Mouse (Mus musculus) T-cell, adult 2 months (primary cell): Measurements from ENCODE around the gene Dpp3.
"Not testable (repeated sequence)": the region's sequence is repeated elsewhere in the genome, so short reads cannot be mapped to it uniquely, and the experiment has no call there.

ENCODE experiments used
- DNase-seq: peaks from one replicate; pipeline ENCODE4 v3.0.0; 2022; ENCODE audit warnings: low spot score

Gene Dpp3

DNA sequence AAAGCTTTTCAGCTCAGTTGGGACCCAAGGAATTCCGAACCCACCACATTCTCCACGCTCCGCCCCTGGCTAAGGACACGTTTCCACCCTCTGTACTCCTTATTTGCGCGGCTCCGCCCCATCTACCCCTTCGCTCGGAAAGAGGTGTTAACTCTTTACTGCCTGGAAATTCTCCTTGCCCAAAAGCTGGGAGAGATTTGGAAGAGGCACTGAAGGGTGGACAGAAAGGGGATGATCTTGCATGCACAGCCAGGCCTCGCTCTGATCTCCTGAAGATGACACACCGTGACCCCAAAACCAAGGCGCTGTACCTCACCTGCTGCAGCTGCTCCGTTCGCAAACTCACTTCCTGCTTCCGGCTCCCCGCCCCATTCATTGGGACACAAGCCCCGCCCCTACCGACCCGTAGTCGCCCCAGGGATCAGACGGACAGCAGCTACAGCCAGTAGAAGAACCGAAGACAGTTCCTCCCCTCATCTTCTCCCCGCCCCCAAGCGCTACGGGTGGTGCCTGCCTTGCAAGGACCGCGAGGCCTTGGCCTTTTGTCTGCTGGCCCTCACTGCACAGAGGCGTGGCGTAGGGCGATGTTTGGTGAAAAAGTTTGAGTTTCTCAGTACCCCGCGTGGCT, at the start of gene Dpp3:
Gene Dpp3, minus strand, starts transcription at position 384 of the 628 bp plus-strand sequence.
- DNase-seq, result peak; percentile 97

DNA sequence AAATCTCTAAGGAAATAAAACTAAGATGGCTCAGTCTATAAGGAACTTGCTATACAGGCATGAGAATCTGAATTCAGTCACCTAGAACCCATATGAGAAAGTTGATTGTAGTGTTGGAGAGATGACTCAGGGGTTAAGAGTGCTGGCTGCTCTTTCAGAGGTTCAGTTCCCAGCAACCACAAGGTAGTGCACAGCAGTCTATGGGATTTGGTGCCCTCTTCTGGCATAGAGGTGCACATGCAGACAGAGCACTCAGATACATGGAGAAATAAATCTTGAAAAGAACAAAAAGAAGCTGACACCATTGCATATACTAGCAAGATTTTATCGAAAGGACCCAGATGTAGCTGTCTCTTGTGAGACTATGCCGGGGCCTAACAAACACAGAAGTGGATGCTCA, 40.1 kb upstream of the Dpp3 start:
- DNase-seq, result peak; percentile 26

DNA sequence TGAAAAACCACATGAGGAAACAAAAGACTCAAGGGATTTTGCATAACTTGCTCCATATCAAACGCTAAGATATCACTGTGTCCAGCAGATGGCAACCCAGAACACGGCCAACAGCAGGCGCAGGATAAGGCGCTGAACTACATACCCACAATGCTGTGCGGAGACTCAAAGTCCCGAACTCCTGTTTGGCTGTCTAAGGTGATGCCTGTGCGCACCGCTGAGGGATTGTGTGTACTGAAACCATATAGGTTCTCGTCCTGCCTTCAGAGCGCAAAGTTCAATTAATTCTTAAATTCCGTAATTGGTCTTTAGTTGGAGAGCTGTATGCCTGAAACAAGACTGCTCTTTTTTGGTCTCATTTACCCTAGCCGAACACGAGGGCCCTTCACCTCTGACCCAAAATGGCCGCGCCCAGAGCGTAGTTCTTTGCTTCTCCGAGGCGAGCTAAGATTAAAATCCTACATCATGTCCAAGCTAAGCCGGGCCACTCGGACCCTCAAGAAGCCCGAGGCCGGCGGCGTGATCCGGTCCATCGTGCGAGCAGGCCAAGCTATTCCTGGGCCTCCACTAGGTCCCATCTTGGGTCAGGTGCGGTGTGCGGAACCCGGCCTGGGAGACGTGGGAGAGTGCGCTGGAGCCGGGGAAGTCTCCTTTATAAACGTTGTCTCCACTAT, 34.0 kb upstream of the Dpp3 start, which contains the start of gene Mrpl11:
Gene Mrpl11, plus strand, starts transcription at position 220 of the 674 bp plus-strand sequence.
- DNase-seq, result peak; percentile 89

GRCm38 (mm10) chr19:4948641-4949040, 20.6 kb upstream of the Dpp3 start:
- not testable (repeated sequence) for DNase-seq

DNA sequence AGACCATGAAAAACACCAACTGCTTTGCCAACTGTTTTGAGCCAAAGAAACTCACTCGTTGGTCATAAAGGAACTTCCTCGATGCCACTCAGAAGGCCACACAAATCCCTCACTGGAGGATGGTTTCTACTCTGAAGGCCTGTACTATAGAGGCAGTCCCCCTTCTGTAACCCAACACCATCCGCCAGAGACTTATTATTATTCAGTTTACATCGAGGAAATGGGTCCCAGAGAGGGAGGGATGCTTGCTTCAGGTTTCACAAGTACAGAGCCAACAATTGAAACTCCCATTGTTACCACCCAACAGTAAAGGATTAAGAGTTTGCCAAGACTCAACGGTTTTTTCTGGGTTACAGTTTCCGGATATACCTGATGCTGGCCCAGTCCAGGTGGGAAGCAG, 17.5 kb upstream of the Dpp3 start:
- DNase-seq, result no peak

DNA sequence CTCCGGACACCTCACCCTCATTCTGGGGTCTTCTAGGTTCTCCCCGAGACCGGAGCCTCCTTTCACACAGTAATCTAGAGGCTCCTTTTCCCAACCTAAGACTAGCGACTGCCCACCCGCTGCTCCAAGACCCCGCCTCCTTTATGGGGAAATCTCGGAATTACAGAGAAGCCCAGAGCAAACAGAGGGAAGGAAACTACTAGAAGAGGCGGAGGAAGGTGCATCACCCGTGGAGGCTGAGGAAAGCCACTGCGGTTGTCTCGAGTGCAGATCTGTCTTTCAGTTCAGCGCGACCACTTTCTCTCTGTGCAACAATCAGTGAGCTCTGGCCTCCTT, 15.1 kb upstream of the Dpp3 start:
- no peak for DNase-seq

GRCm38 (mm10) chr19:4942551-4943252, 14.6 kb upstream of the Dpp3 start, which contains the start of gene Peli3:
Peli3 (minus strand) TSS chr19:4943127.
- peak; percentile 73 for DNase-seq

DNA sequence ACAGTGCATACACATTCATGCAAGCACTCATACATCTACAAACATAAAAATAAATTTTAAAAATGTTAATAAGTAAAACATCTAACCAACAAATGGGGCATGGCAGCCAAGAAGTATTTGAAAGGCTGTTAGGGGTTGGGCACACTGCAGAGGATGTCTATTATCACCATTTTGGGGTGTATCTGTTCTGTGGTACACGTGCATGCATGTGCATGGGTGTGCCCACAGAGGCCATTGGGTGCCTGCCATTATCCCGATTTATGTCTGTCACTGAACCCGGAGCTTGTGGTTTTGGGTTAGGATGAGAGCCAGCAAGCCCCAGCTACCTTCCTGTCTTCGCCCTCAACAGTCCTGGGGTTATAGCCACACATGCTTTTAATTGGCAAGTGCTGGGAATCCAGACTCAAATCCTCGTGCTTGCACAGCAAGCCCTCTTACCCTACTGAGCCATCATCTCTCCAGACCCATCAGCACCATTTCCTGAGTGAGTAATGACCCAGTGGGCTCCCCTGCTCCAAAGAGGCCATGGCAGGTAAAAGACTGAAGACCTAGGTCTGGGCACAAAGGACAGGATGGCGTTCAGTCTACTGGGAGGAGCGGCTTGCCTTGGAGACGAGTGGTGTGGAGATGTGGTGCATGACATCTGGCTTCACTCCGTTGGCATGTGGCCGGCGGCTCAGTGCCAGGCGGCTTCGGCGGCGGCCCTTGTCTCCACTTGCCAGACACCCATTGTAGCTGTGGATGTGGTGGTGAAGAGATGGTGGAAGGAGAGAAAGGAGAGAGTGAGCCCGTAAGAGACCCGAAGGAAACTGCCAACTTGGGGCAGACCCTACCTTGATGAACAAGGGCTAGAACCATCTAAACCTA, 9.6 kb upstream of the Dpp3 start:
- DNase-seq, result no peak

GRCm38 (mm10) chr19:4936896-4937295, 8.8 kb upstream of the Dpp3 start:
- no peak for DNase-seq

GRCm38 (mm10) chr19:4928781-4929180, 694 bp upstream of the Dpp3 start:
- DNase-seq, result no peak

- DNase-seq, result no peak
Measured at GRCm38 (mm10) chr19:4925121-4925860, 2.8 kb downstream of the Dpp3 start.

DNA sequence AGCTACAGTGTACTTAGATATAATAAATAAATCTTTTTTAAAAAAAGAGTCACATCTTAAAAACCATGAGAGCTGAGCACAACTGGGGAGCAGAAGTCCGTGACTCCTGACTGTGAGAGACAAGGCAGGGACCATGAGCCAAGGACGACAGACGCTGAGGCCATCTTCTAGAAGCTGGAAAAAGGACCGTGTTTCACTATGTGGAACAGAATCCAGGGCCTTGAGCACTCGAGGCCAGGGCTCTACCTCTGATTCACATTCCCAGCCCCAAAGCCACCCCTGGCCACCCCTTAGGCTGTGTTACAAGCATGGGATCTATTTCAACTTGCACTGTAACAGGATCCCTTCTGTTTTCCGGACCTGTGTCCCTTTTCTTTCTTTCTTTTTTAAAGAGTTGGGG, 8.4 kb downstream of the Dpp3 start:
- DNase-seq, result no peak

DNA sequence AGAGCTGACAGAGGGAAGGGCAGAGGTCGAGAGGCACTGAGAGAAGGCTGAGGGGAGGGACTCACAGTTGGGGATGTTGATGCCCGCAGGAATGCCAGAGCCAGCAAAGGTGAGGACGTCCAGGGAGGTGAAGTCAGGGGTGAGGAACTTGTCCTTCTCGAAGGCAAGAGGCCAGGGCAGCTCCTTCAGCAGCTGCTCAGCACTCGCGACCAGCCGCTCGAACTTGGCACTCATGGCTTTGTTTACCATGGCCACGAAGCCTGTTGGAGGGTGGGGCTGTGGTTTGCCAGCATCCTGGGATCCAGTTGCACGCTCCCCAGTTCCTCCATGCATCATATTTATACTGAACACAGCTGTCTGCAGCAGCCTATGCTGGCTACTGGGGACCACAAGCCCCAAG, 11.3 kb downstream of the Dpp3 start:
- DNase-seq, result no peak

- DNase-seq, result no peak
Measured at GRCm38 (mm10) chr19:4915924-4916603, 12.0 kb downstream of the Dpp3 start.

DNA sequence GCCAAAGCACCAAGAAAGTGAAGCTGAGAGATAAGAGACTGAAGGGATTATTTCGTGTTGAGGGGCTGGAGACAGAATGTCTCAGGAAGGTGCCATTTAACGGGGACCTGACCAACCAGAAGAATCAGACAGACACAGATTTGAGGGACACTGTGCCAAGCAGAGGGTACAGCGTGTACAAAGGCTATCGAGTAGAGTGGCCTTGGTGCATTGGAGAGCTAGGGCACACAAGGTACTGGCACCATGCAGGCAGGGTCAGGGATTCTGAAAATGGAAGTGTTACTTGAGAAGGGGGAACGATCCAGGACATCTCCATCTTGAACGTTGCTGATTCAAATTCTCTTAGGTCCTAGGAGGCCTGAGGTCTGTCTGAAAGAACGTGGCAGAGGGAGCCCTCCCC, 18.7 kb downstream of the Dpp3 start:
- no peak for DNase-seq

GRCm38 (mm10) chr19:4908107-4908506, 20.0 kb downstream of the Dpp3 start:
- DNase-seq, result peak; percentile 36

GRCm38 (mm10) chr19:4905979-4906794, 21.9 kb downstream of the Dpp3 start, which contains the start of gene Bbs1:
Bbs1 (minus strand) TSS chr19:4906628.
- peak; percentile 81 for DNase-seq

GRCm38 (mm10) chr19:4899888-4900287, 28.2 kb downstream of the Dpp3 start:
- no peak for DNase-seq

DNA sequence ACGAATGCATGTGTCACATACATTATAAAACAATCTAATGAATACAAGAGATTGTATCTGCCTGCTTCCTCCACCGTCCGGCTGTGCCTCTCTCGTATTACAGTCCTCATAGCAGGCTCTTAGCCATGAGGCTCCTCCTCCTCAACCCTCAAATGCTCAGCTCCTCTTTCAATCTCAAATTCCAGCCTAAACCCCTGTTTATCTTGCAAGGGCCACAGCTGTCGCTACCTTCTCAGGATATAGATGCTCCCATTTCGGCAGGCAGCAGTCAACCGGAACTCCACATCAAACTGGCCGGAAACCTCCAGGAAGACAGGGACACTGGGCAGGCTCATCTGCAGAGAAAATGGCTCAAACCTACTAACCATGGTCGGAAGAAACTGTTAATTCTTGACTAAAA, 29.1 kb downstream of the Dpp3 start:
- DNase-seq, result no peak
